Mouse (Mus musculus): ENCODE measurements around the gene Snip1. TPM values are rescaled to one million over a fixed set of nuclear protein-coding genes. Genes with fewer than 3 reads are reported as not detected.

The Snip1 gene
- total and polyA plus RNA-seq, 3 experiments, result 33.4 to 62.2 (median 40.6) TPM

DNA sequence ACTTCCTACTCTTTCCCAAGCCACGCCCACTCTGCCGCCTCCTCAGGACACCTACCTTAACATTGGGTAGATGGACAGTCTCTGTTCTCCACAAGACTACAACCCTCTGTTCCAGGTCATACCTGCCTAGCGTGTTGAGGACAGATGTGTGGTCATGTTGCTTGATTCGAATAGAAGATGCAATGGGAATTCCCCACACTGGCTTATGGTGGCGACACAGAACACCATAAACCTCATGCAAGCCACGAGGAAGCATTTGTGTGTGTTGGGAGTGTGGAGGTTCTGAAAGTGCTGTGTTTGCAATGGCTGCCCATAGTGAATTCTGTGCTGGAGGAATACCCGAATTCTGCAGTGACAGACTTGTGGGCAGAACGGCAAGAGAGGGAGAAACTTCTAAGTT is 2.6 kb upstream of the Snip1 start:
- Histone ChIP-seq H3K4me1 (ENCODE audit: control insufficient read depth in 1 of 2, insufficient read depth in 2 of 2, low read length in 2 of 2) (peaks cover 0 to 15% of the 10 kb centered on the region in 2 experiments; a peak in 2 of 4 replicates), H3K9me3 (replicated peaks; ENCODE audit: insufficient read depth, low read length) (no peaks in the 10 kb centered on the region)

DNA sequence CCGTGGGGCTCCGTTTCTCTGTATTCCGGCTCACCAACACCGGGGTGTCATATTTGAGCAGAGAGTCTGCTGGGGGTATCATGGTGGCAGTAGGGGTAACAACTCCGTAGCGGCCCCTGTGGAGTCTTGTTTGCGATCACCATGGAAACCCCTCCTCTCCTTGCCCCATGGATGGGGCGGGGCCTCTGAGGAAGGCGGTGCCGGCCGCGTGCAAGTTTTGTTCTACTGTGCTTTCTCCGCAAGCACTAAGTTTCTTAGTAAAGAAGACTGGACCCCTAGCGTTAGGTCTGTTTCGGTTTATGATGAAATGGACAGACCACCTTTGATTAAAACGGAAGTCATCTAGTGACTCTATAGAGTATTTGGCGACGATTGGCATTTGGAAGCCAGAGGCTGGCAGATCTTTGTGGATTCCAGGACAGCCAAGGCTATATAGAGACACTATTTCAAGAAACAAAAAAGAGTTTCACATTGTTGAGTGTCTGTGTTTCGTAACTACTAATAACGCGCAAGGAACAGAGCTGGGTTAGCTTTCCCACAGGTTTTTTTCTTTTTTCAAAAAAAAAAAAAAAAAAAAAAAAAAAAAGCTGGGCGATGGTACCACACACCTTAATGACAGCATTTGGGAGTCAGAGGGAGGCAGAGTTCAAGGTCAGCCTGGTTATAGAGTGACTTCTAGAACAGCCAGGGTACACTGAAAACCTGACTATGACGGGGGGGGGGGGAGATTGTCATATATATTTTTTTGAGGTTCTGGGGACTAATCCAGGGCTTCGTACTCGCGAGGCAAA is 760 bp upstream of the Snip1 start, which contains the start of gene Dnali1:
Gene Dnali1 (minus strand): TSS at position 187 of the 791 bp plus-strand sequence.
- Histone ChIP-seq H3K9me3 (replicated peaks; ENCODE audit: insufficient read depth, low read length) (no peaks in the 10 kb centered on the region), H3K9ac (ENCODE audit: control insufficient read depth, low read depth, low read length, poor library complexity, severe bottlenecking) (peak within 1 kb of the TSS; percentile 80), H3K27me3 (ENCODE audit: control insufficient read depth in 1 of 2, insufficient read depth in 2 of 2, low read length in 2 of 2) (no peaks in the 10 kb centered on the region), H3K4me3 (ENCODE audit: control insufficient read depth in 1 of 2, insufficient read depth in 1 of 2, low read depth in 2 of 2, low read length in 2 of 2) (peak within 1 kb of the TSS; percentile 74 to 88), H3K36me3 (ENCODE audit: control insufficient read depth in 1 of 2, insufficient read depth in 2 of 2, low read length in 2 of 2) (peaks cover 9 to 11% of the 10 kb centered on the region in 2 experiments), H3K79me2 (ENCODE audit: control insufficient read depth, insufficient read depth, low read length, poor library complexity) (peaks cover 21% of the 10 kb centered on the region), H3K27ac (ENCODE audit: control insufficient read depth, low read depth, low read length) (no peak within 1 kb of the TSS), H3K4me1 (ENCODE audit: control insufficient read depth in 1 of 2, insufficient read depth in 2 of 2, low read length in 2 of 2) (peaks cover 0 to 15% of the 10 kb centered on the region in 2 experiments; a peak in 2 of 4 replicates)
- no peak for DNase-seq (ENCODE audit: low read depth, low spot score)
- TF ChIP-seq ZNF384 (IDR thresholded peaks at IDR 0.05; ENCODE audit: low read depth, low read length) (peak; percentile 62), GATA1 (IDR thresholded peaks at IDR 0.05; ENCODE audit: low read depth, low read length) (no peak), BHLHE40 (IDR thresholded peaks at IDR 0.05; ENCODE audit: borderline replicate concordance, low read depth, low read length) (no peak)

More for the DNA sequence above, 2.6 kb upstream of the Snip1 start:
- TF ChIP-seq NELFE (IDR thresholded peaks at IDR 0.05; ENCODE audit: low read depth, low read length) (no peak), NRF1 (IDR thresholded peaks at IDR 0.05; ENCODE audit: insufficient read depth, low read depth, low read length, poor library complexity, severe bottlenecking) (no peak), JUND (IDR thresholded peaks at IDR 0.05; ENCODE audit: low read depth, low read length) (no peak), CTCF (IDR thresholded peaks at IDR 0.05 in 2 of 3, conservative IDR thresholded peaks at IDR 0.05 in 1 of 3; ENCODE audit: control insufficient read depth in 1 of 3, insufficient read depth in 1 of 3, low read depth in 2 of 3, low read length in 3 of 3, poor library complexity in 1 of 3, severe bottlenecking in 1 of 3) (no peak), MXI1 (IDR thresholded peaks at IDR 0.05; ENCODE audit: low read depth, low read length) (no peak), TBP (IDR thresholded peaks at IDR 0.05; ENCODE audit: low read depth, low read length) (no peak), ETS1 (IDR thresholded peaks at IDR 0.05; ENCODE audit: low read depth, low read length) (no peak)
- peaks cover under 1 to 9% of the 10 kb centered on the region in 2 experiments; a peak in 2 of 4 replicates for H3K36me3 ChIP-seq (ENCODE audit: control insufficient read depth in 1 of 2, insufficient read depth in 2 of 2, low read length in 2 of 2)
- no peak for DNase-seq (ENCODE audit: low read depth, low spot score)
- no peak overlapping the region for H3K4me3 ChIP-seq (ENCODE audit: control insufficient read depth in 1 of 2, insufficient read depth in 1 of 2, low read depth in 2 of 2, low read length in 2 of 2)
- no peak overlapping the region for H3K27ac ChIP-seq (ENCODE audit: control insufficient read depth, low read depth, low read length)
- H3K27me3 ChIP-seq (ENCODE audit: control insufficient read depth in 1 of 2, insufficient read depth in 2 of 2, low read length in 2 of 2), result no peaks in the 10 kb centered on the region
- H3K9ac ChIP-seq (ENCODE audit: control insufficient read depth, low read depth, low read length, poor library complexity, severe bottlenecking), result no peak overlapping the region
- peaks cover 20% of the 10 kb centered on the region for H3K79me2 ChIP-seq (ENCODE audit: control insufficient read depth, insufficient read depth, low read length, poor library complexity)

DNA sequence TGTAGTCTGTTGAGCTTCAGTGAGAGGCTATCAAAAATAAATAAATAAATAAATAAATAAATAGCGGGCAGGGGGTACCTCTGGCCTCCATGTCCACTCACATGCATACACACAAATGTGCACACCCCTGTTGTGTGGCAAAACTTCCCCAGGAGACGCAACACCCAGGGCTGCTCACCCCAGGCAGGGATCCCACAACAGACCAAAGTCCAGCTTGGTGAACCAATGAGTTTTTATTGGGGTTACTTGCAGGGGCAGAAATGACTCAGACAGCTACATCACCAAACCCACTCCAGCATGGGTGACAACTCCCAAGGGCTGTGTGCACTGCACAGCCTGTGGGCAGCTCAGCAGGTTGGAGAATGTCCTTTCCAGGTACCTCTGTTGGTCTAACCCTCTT is 11.2 kb downstream of the Snip1 start:
- no peak overlapping the region for H3K4me3 ChIP-seq (ENCODE audit: control insufficient read depth in 1 of 2, insufficient read depth in 1 of 2, low read depth in 2 of 2, low read length in 2 of 2)
- no peaks in the 10 kb centered on the region for H3K4me1 ChIP-seq (ENCODE audit: control insufficient read depth in 1 of 2, insufficient read depth in 2 of 2, low read length in 2 of 2)
- TF ChIP-seq SMC3 (IDR thresholded peaks at IDR 0.05; ENCODE audit: low read depth, low read length) (no peak), MAX (IDR thresholded peaks at IDR 0.05; ENCODE audit: low read length) (no peak), MYB (IDR thresholded peaks at IDR 0.05; ENCODE audit: low read depth, low read length) (no peak), GATA1 (IDR thresholded peaks at IDR 0.05; ENCODE audit: low read depth, low read length) (no peak), JUND (IDR thresholded peaks at IDR 0.05; ENCODE audit: low read depth, low read length) (no peak), CTCF (IDR thresholded peaks at IDR 0.05 in 2 of 3, conservative IDR thresholded peaks at IDR 0.05 in 1 of 3; ENCODE audit: control insufficient read depth in 1 of 3, insufficient read depth in 1 of 3, low read depth in 2 of 3, low read length in 3 of 3, poor library complexity in 1 of 3, severe bottlenecking in 1 of 3) (no peak), RAD21 (IDR thresholded peaks at IDR 0.05; ENCODE audit: low read depth, low read length) (no peak), UBTF (IDR thresholded peaks at IDR 0.05; ENCODE audit: borderline replicate concordance, insufficient read depth, low read depth, low read length) (no peak), TCF12 (IDR thresholded peaks at IDR 0.05; ENCODE audit: low read depth, low read length) (no peak), E2F4 (IDR thresholded peaks at IDR 0.05; ENCODE audit: borderline replicate concordance, low read depth, low read length) (no peak)
- no peaks in the 10 kb centered on the region for H3K9me3 ChIP-seq (replicated peaks; ENCODE audit: insufficient read depth, low read length)
- H3K27me3 ChIP-seq (ENCODE audit: control insufficient read depth in 1 of 2, insufficient read depth in 2 of 2, low read length in 2 of 2), result no peaks in the 10 kb centered on the region
- H3K27ac ChIP-seq (ENCODE audit: control insufficient read depth, low read depth, low read length), result no peak overlapping the region
- no peak for DNase-seq (ENCODE audit: low read depth, low spot score)
- no peaks in the 10 kb centered on the region for H3K79me2 ChIP-seq (ENCODE audit: control insufficient read depth, insufficient read depth, low read length, poor library complexity)
- peaks cover 0 to 16% of the 10 kb centered on the region in 2 experiments; a peak in 2 of 4 replicates for H3K36me3 ChIP-seq (ENCODE audit: control insufficient read depth in 1 of 2, insufficient read depth in 2 of 2, low read length in 2 of 2)
- no peak overlapping the region for H3K9ac ChIP-seq (ENCODE audit: control insufficient read depth, low read depth, low read length, poor library complexity, severe bottlenecking)
